Mouse (Mus musculus): ENCODE measurements around the gene Strc. TPM values are rescaled to one million over a fixed set of nuclear protein-coding genes. Genes with fewer than 3 reads are reported as not detected.
"Not testable (repeated sequence)": the region's sequence is repeated elsewhere in the genome, so short reads cannot be mapped to it uniquely, and the experiment has no call there.

Gene Strc
- polyA plus RNA-seq (2012; rRNA removed): 0.11 and 0.12 TPM in 2 replicates

- H3K27ac ChIP-seq (ENCODE audit: control insufficient read depth, insufficient read depth, low read depth, low read length); H3K36me3 ChIP-seq (ENCODE audit: control insufficient read depth, insufficient read depth, low read length); H3K27me3 ChIP-seq (ENCODE audit: control insufficient read depth, insufficient read depth, low read length); H3K4me3 ChIP-seq (ENCODE audit: control insufficient read depth, low read depth, low read length); H3K4me1 ChIP-seq (ENCODE audit: control insufficient read depth, insufficient read depth, low read length): not testable (repeated sequence)
Measured at GRCm38 (mm10) chr2:121386961-121387575, at the start of gene Strc. TSS of gene Strc (minus strand) at chr2:121387168.

DNA sequence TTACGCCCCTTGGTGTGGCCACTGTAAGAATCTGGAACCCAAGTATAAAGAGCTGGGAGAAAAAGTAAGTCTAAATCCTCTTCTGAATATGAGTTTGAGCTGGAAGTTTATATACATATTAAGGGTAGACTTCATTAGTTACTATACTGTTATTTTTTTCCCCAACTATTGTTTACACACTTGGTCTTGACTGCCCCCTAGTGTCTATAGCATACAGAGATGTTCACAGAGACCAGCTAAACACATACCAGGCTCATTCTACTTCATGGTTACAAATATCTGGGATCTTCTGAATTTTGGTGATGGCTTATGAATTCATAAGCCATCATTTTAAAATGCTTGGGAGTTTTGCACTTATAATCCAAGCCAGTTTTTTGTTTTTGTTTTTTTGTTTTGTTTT is 47.9 kb upstream of the Strc start:
- H3K36me3 ChIP-seq (ENCODE audit: control insufficient read depth, insufficient read depth, low read length): no peaks in the 10 kb centered on the region; the same call in none of the 2 replicates
- no peak overlapping the region for H3K27ac ChIP-seq (ENCODE audit: control insufficient read depth, insufficient read depth, low read depth, low read length)
- no peaks in the 10 kb centered on the region for H3K27me3 ChIP-seq (ENCODE audit: control insufficient read depth, insufficient read depth, low read length)
- H3K4me1 ChIP-seq (ENCODE audit: control insufficient read depth, insufficient read depth, low read length): no peaks in the 10 kb centered on the region
- H3K4me3 ChIP-seq (ENCODE audit: control insufficient read depth, low read depth, low read length): no peak overlapping the region
- no peak for TF ChIP-seq CTCF (IDR thresholded peaks at IDR 0.05; ENCODE audit: control insufficient read depth, insufficient read depth, insufficient replicate concordance, low read depth, low read length)
- no peak for TF ChIP-seq POLR2A (IDR thresholded peaks at IDR 0.05; ENCODE audit: control insufficient read depth, low read depth, low read length)

DNA sequence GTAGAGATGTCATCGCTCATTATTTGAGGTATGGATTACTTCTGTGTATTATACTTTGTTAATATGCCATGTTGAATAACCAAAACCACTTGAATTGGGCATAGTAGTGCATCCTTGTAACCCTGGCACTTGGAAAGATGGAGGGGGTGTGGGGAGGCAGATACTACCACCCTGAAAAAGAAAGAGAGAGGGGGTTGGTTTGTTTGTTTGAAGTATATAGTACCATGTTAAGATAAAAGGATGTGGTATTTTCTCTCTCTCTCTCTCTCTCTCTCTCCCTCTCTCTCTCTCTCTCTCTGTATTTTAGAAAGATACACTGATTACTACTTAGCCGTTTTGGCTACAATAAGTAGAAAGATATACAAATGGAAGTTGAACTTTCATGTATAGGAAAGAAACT is 38.9 kb upstream of the Strc start:
- Histone ChIP-seq H3K27ac (ENCODE audit: control insufficient read depth, insufficient read depth, low read depth, low read length) (no peak overlapping the region), H3K4me1 (ENCODE audit: control insufficient read depth, insufficient read depth, low read length) (no peaks in the 10 kb centered on the region), H3K36me3 (ENCODE audit: control insufficient read depth, insufficient read depth, low read length) (no peaks in the 10 kb centered on the region; the same call in 1 of the 2 replicates), H3K4me3 (ENCODE audit: control insufficient read depth, low read depth, low read length) (no peak overlapping the region), H3K27me3 (ENCODE audit: control insufficient read depth, insufficient read depth, low read length) (no peaks in the 10 kb centered on the region)
- TF ChIP-seq CTCF (IDR thresholded peaks at IDR 0.05; ENCODE audit: control insufficient read depth, insufficient read depth, insufficient replicate concordance, low read depth, low read length) (no peak), POLR2A (IDR thresholded peaks at IDR 0.05; ENCODE audit: control insufficient read depth, low read depth, low read length) (no peak)

DNA sequence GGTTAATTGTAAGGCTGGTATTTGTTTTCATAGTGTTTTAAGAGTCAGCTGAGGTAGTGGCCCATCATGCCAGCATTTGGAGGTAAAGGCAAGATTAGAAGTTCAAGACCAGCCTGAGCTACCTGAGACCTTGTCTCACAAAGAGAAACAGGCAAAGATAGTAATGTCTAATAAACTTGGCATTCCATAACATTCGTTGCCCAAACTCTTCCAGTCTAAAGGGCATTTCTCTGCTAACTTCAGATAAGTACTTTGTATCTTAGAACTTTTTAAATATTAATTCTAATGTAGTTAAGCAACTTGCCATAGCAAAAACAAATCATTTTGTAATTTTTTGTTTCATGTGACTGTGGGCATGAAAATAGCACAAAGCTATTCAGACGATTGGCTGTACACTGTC is 36.2 kb upstream of the Strc start:
- Histone ChIP-seq H3K4me1 (ENCODE audit: control insufficient read depth, insufficient read depth, low read length) (no peaks in the 10 kb centered on the region), H3K27me3 (ENCODE audit: control insufficient read depth, insufficient read depth, low read length) (no peaks in the 10 kb centered on the region), H3K4me3 (ENCODE audit: control insufficient read depth, low read depth, low read length) (no peak overlapping the region), H3K36me3 (ENCODE audit: control insufficient read depth, insufficient read depth, low read length) (no peaks in the 10 kb centered on the region; the same call in 1 of the 2 replicates), H3K27ac (ENCODE audit: control insufficient read depth, insufficient read depth, low read depth, low read length) (no peak overlapping the region)
- TF ChIP-seq CTCF (IDR thresholded peaks at IDR 0.05; ENCODE audit: control insufficient read depth, insufficient read depth, insufficient replicate concordance, low read depth, low read length) (no peak), POLR2A (IDR thresholded peaks at IDR 0.05; ENCODE audit: control insufficient read depth, low read depth, low read length) (no peak)

- H3K36me3 ChIP-seq (ENCODE audit: control insufficient read depth, insufficient read depth, low read length): no peaks in the 10 kb centered on the region; the same call in 1 of the 2 replicates
Measured at GRCm38 (mm10) chr2:121418476-121418875, 31.5 kb upstream of the Strc start.

GRCm38 (mm10) chr2:121416356-121416755 is 29.4 kb upstream of the Strc start:
- TF ChIP-seq CTCF (IDR thresholded peaks at IDR 0.05; ENCODE audit: control insufficient read depth, insufficient read depth, insufficient replicate concordance, low read depth, low read length): no peak
- TF ChIP-seq POLR2A (IDR thresholded peaks at IDR 0.05; ENCODE audit: control insufficient read depth, low read depth, low read length): no peak
- Histone ChIP-seq H3K4me3 (ENCODE audit: control insufficient read depth, low read depth, low read length) (no peak overlapping the region), H3K36me3 (ENCODE audit: control insufficient read depth, insufficient read depth, low read length) (peaks cover 4% of the 10 kb centered on the region; the same call in 1 of the 2 replicates), H3K27ac (ENCODE audit: control insufficient read depth, insufficient read depth, low read depth, low read length) (no peak overlapping the region), H3K4me1 (ENCODE audit: control insufficient read depth, insufficient read depth, low read length) (peaks cover 4% of the 10 kb centered on the region; the same call in 1 of the 2 replicates), H3K27me3 (ENCODE audit: control insufficient read depth, insufficient read depth, low read length) (no peaks in the 10 kb centered on the region)

More at GRCm38 (mm10) chr2:121418476-121418875, 31.5 kb upstream of the Strc start:
- H3K4me3 ChIP-seq (ENCODE audit: control insufficient read depth, low read depth, low read length): no peak overlapping the region
- peaks cover 2% of the 10 kb centered on the region; the same call in 1 of the 2 replicates for H3K4me1 ChIP-seq (ENCODE audit: control insufficient read depth, insufficient read depth, low read length)
- no peak overlapping the region for H3K27ac ChIP-seq (ENCODE audit: control insufficient read depth, insufficient read depth, low read depth, low read length)
- H3K27me3 ChIP-seq (ENCODE audit: control insufficient read depth, insufficient read depth, low read length): no peaks in the 10 kb centered on the region
- TF ChIP-seq CTCF (IDR thresholded peaks at IDR 0.05; ENCODE audit: control insufficient read depth, insufficient read depth, insufficient replicate concordance, low read depth, low read length) (no peak), POLR2A (IDR thresholded peaks at IDR 0.05; ENCODE audit: control insufficient read depth, low read depth, low read length) (no peak)

GRCm38 (mm10) chr2:121415591-121415990 is 28.6 kb upstream of the Strc start:
- no peak overlapping the region for H3K4me3 ChIP-seq (ENCODE audit: control insufficient read depth, low read depth, low read length)
- peaks cover 4% of the 10 kb centered on the region; the same call in 1 of the 2 replicates for H3K4me1 ChIP-seq (ENCODE audit: control insufficient read depth, insufficient read depth, low read length)
- TF ChIP-seq CTCF (IDR thresholded peaks at IDR 0.05; ENCODE audit: control insufficient read depth, insufficient read depth, insufficient replicate concordance, low read depth, low read length): no peak
- no peak overlapping the region for H3K27ac ChIP-seq (ENCODE audit: control insufficient read depth, insufficient read depth, low read depth, low read length)
- no peaks in the 10 kb centered on the region for H3K27me3 ChIP-seq (ENCODE audit: control insufficient read depth, insufficient read depth, low read length)
- peaks cover 4% of the 10 kb centered on the region; the same call in 1 of the 2 replicates for H3K36me3 ChIP-seq (ENCODE audit: control insufficient read depth, insufficient read depth, low read length)
